ENCODE assay signal across 21 mouse cellular contexts in genomic region chr5:119125745-119126144, GRCm38 (mm10).
DNase-seq lines count a peak whose midpoint lies in the region; ATAC-seq and TF ChIP-seq lines count a peak whose summit lies in the region.
"Had no signal": no experiment of that assay in that cellular context is flagged by ENCODE, and none has a peak within 500 bp of the region (broad histone marks: within the 10 kb centered on the region; RNA-seq: fewer than 3 reads in every experiment).

No protein-coding gene starts in this region.

- no peak for DNase-seq in stomach, postnatal 0 days (ENCODE audit: low spot score)
- no peak for DNase-seq in thymus, postnatal 25 days
- no peak for DNase-seq in cerebellum, postnatal 10 days
- DNase-seq: adrenal gland, adult 2 months; adrenal gland, postnatal 10 days; adrenal gland, postnatal 25 days; cerebellum, adult 11 months; cerebellum, adult 18-20 months; cerebellum, adult 8-10 months; cerebellum, postnatal 14 days; cerebellum, postnatal 36 days; embryo, embryonic 11 days had no signal

- no peak overlapping the region for H3K9ac ChIP-seq in intestine, embryonic 15.5 days
- no peak overlapping the region for H3K9ac ChIP-seq in intestine, embryonic 16.5 days (ENCODE audit: low read depth, low read length)
- no peak overlapping the region for H3K9ac ChIP-seq in stomach, postnatal 0 days (ENCODE audit: low read length)
- H3K9ac ChIP-seq: embryonic facial prominence, embryonic 13.5 days; embryonic facial prominence, embryonic 15.5 days; forebrain, embryonic 12.5 days had no signal

- H3K4me3 ChIP-seq in intestine, embryonic 15.5 days (replicated peaks) = no peak overlapping the region
- no peak overlapping the region for H3K4me3 ChIP-seq in intestine, embryonic 16.5 days (ENCODE audit: low read length)
- no peak overlapping the region for H3K4me3 ChIP-seq in stomach, postnatal 0 days (ENCODE audit: low read depth, low read length)
- H3K4me3 ChIP-seq: embryonic facial prominence, embryonic 13.5 days; embryonic facial prominence, embryonic 15.5 days; erythroblast, embryonic 14.5 days; forebrain, embryonic 10.5 days; forebrain, embryonic 12.5 days had no signal

- no peaks in the 10 kb centered on the region for H3K27me3 ChIP-seq in intestine, embryonic 15.5 days (replicated peaks)
- no peaks in the 10 kb centered on the region for H3K27me3 ChIP-seq in intestine, embryonic 16.5 days (replicated peaks; ENCODE audit: control insufficient read depth, insufficient read depth, low read length)
- no peaks in the 10 kb centered on the region for H3K27me3 ChIP-seq in stomach, postnatal 0 days (ENCODE audit: control insufficient read depth, insufficient read depth, low read length)
- H3K27me3 ChIP-seq: embryonic facial prominence, embryonic 13.5 days; embryonic facial prominence, embryonic 15.5 days; forebrain, embryonic 12.5 days had no signal

- H3K27ac ChIP-seq in intestine, embryonic 15.5 days = no peak overlapping the region
- H3K27ac ChIP-seq in intestine, embryonic 16.5 days (ENCODE audit: low read length) = no peak overlapping the region
- H3K27ac ChIP-seq in stomach, postnatal 0 days (replicated peaks) = no peak overlapping the region
- H3K27ac ChIP-seq: embryonic facial prominence, embryonic 13.5 days; embryonic facial prominence, embryonic 15.5 days; forebrain, embryonic 10.5 days; forebrain, embryonic 12.5 days had no signal

- no peaks in the 10 kb centered on the region for H3K4me1 ChIP-seq in intestine, embryonic 15.5 days (replicated peaks)
- H3K4me1 ChIP-seq in intestine, embryonic 16.5 days (ENCODE audit: control insufficient read depth, insufficient read depth, low read length) = no peaks in the 10 kb centered on the region
- H3K4me1 ChIP-seq in stomach, postnatal 0 days (replicated peaks; ENCODE audit: control insufficient read depth, insufficient read depth) = no peaks in the 10 kb centered on the region
- H3K4me1 ChIP-seq: embryonic facial prominence, embryonic 13.5 days; embryonic facial prominence, embryonic 15.5 days; forebrain, embryonic 10.5 days; forebrain, embryonic 12.5 days had no signal

- H3K36me3 ChIP-seq in intestine, embryonic 15.5 days = no peaks in the 10 kb centered on the region
- H3K36me3 ChIP-seq in intestine, embryonic 16.5 days (ENCODE audit: control insufficient read depth, insufficient read depth, low read length) = no peaks in the 10 kb centered on the region
- H3K36me3 ChIP-seq in stomach, postnatal 0 days (ENCODE audit: control insufficient read depth, insufficient read depth, low read length) = no peaks in the 10 kb centered on the region
- H3K36me3 ChIP-seq: embryonic facial prominence, embryonic 13.5 days; embryonic facial prominence, embryonic 15.5 days; forebrain, embryonic 10.5 days; forebrain, embryonic 12.5 days had no signal

- H3K9me3 ChIP-seq in intestine, embryonic 15.5 days = no peaks in the 10 kb centered on the region
- no peaks in the 10 kb centered on the region for H3K9me3 ChIP-seq in intestine, embryonic 16.5 days (ENCODE audit: control insufficient read depth, low read length)
- no peaks in the 10 kb centered on the region for H3K9me3 ChIP-seq in stomach, postnatal 0 days (ENCODE audit: control insufficient read depth, low read length)
- H3K9me3 ChIP-seq: embryonic facial prominence, embryonic 13.5 days; embryonic facial prominence, embryonic 15.5 days; forebrain, embryonic 10.5 days; forebrain, embryonic 12.5 days had no signal

- ATAC-seq in intestine, embryonic 15.5 days = peak; percentile 55; the same call in 1 of the 2 replicates
- peak; percentile 76 for ATAC-seq in intestine, embryonic 16.5 days
- peak; percentile 70 for ATAC-seq in stomach, postnatal 0 days (ENCODE audit: low FRiP score, low TSS enrichment)
- ATAC-seq: forebrain, embryonic 14.5 days; forebrain, embryonic 16.5 days had no signal

- WGBS in intestine, embryonic 15.5 days = 74% methylated on average over 7 of the region's 7 CpGs
- 69% methylated on average over 7 of the region's 7 CpGs for WGBS in intestine, embryonic 16.5 days
- WGBS in stomach, postnatal 0 days = 57% methylated on average over 7 of the region's 7 CpGs

- H3K4me2 ChIP-seq in intestine, embryonic 15.5 days (replicated peaks) = no peak overlapping the region
- H3K4me2 ChIP-seq in intestine, embryonic 16.5 days (ENCODE audit: low read depth, low read length) = no peak overlapping the region
- H3K4me2 ChIP-seq in stomach, postnatal 0 days (replicated peaks; ENCODE audit: low read depth) = no peak overlapping the region
- H3K4me2 ChIP-seq: embryonic facial prominence, embryonic 13.5 days; embryonic facial prominence, embryonic 15.5 days; forebrain, embryonic 12.5 days had no signal

- TF ChIP-seq CTCF in stomach, postnatal 0 days (IDR thresholded peaks at IDR 0.05; ENCODE audit: low read depth) = no peak

- TF ChIP-seq EP300 in stomach, postnatal 0 days (optimal IDR thresholded peaks at IDR 0.05) = no peak
